Mouse (Mus musculus): Measurements from ENCODE around the gene P2rx4. TPM values are rescaled to one million over a fixed set of nuclear protein-coding genes. Genes with fewer than 3 reads are reported as not detected.
A peak's percentile ranks its signal among the peaks of the same experiment; 100 is the strongest.

Gene P2rx4
- polyA plus RNA-seq, 1 experiment: 112 TPM

GRCm38 (mm10) chr5:122718400-122718799 lies 11.1 kb downstream of the P2rx4 start:
- TF ChIP-seq CTCF (IDR thresholded peaks at IDR 0.05; ENCODE audit: insufficient read depth, low read length) (no peak), POLR2A (IDR thresholded peaks at IDR 0.05; ENCODE audit: borderline replicate concordance, extremely low read depth, low read depth, low read length) (no peak)
- no peak for DNase-seq
- Histone ChIP-seq H3K4me3 (replicated peaks; ENCODE audit: extremely low read depth, low read depth, low read length) (no peak overlapping the region), H3K4me1 (ENCODE audit: control insufficient read depth, insufficient read depth, low read length) (no peaks in the 10 kb centered on the region)
- 30% methylated on average over 7 of the region's 7 CpGs for WGBS

GRCm38 (mm10) chr5:122719168-122719567 lies 11.8 kb downstream of the P2rx4 start:
- 88% methylated on average over 8 of the region's 8 CpGs for WGBS
- no peak for TF ChIP-seq POLR2A (IDR thresholded peaks at IDR 0.05; ENCODE audit: borderline replicate concordance, extremely low read depth, low read depth, low read length)
- no peak for TF ChIP-seq CTCF (IDR thresholded peaks at IDR 0.05; ENCODE audit: insufficient read depth, low read length)
- no peaks in the 10 kb centered on the region for H3K4me1 ChIP-seq (ENCODE audit: control insufficient read depth, insufficient read depth, low read length)
- DNase-seq: no peak
- H3K4me3 ChIP-seq (replicated peaks; ENCODE audit: extremely low read depth, low read depth, low read length): no peak overlapping the region

DNA sequence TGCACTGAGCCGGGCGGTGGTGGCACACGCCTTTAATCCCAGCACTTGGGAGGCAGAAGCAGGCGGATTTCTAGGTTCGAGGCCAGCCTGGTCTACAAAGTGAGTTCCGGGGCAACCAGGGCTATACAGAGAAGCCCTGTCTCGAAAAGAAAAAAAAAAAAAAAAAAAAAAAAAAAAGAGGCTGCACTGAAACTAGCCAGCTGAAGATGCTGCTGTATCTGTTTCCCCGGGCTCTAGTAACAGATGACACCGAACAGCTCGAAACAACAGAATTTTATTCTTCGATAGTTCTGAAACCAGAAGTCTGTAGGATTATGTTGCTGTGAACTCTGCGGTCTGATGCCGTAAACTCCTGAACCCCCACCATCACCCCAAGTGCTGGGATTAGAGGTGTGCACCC lies 18.1 kb downstream of the P2rx4 start:
- no peaks in the 10 kb centered on the region; the same call in 1 of the 2 replicates for H3K4me1 ChIP-seq (ENCODE audit: control insufficient read depth, insufficient read depth, low read length)
- DNase-seq: no peak
- 81% methylated on average over 13 of the region's 13 CpGs for WGBS
- H3K4me3 ChIP-seq (replicated peaks; ENCODE audit: extremely low read depth, low read depth, low read length): no peak overlapping the region
- TF ChIP-seq POLR2A (IDR thresholded peaks at IDR 0.05; ENCODE audit: borderline replicate concordance, extremely low read depth, low read depth, low read length) (no peak), CTCF (IDR thresholded peaks at IDR 0.05; ENCODE audit: insufficient read depth, low read length) (no peak)

DNA sequence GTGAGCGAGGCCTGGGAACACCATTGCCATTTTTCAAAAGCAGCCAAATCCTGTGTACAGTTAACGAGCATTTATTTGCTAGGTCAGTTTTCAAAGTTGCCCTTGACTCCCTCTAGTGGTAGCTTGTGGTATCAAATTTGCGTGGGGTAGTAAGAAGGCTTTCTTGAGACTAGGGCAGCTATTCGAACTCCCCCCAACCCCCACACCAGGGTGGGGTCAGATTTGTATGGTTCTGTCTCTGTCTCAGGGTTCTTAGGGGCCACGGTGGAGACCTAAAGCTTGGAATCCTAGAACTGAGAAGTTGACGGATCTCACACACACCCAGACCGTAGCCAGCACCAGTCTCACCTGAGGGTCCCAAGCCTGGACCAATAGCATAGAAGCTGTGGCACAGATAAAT lies 18.7 kb downstream of the P2rx4 start:
- Histone ChIP-seq H3K4me1 (ENCODE audit: control insufficient read depth, insufficient read depth, low read length) (no peaks in the 10 kb centered on the region; the same call in 1 of the 2 replicates), H3K4me3 (replicated peaks; ENCODE audit: extremely low read depth, low read depth, low read length) (no peak overlapping the region)
- DNase-seq: peak; percentile 44
- peak; percentile 17; the same call in 1 of the 2 replicates for TF ChIP-seq CTCF (IDR thresholded peaks at IDR 0.05; ENCODE audit: insufficient read depth, low read length)
- TF ChIP-seq POLR2A (IDR thresholded peaks at IDR 0.05; ENCODE audit: borderline replicate concordance, extremely low read depth, low read depth, low read length): no peak
- 19% methylated on average over 7 of the region's 7 CpGs for WGBS

DNA sequence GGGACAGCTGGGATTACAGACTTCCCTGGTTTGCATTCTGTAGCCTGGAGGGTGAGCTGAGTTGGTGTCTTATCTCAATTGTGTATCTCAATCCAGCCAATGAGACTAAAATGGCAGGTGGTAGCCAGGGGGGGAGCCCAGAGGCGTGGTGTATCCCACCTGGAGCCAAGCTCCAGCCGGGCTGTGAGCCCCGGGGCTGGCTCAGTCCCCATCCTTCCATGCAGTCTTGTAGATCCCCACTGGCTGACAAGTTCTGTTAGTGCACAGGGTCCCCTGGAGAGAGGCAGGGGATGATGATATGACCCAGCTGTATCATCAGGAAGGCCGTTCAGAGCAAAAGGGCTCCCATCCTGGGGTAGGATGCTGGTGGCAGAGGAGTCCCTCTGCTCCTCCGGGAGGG lies 19.3 kb downstream of the P2rx4 start:
- no peaks in the 10 kb centered on the region; the same call in 1 of the 2 replicates for H3K4me1 ChIP-seq (ENCODE audit: control insufficient read depth, insufficient read depth, low read length)
- no peak overlapping the region for H3K4me3 ChIP-seq (replicated peaks; ENCODE audit: extremely low read depth, low read depth, low read length)
- no peak for DNase-seq
- TF ChIP-seq CTCF (IDR thresholded peaks at IDR 0.05; ENCODE audit: insufficient read depth, low read length) (no peak), POLR2A (IDR thresholded peaks at IDR 0.05; ENCODE audit: borderline replicate concordance, extremely low read depth, low read depth, low read length) (no peak)
- WGBS: 72% methylated on average over 5 of the region's 5 CpGs

GRCm38 (mm10) chr5:122727096-122727495 lies 19.8 kb downstream of the P2rx4 start:
- no peak overlapping the region for H3K4me3 ChIP-seq (replicated peaks; ENCODE audit: extremely low read depth, low read depth, low read length)
- TF ChIP-seq CTCF (IDR thresholded peaks at IDR 0.05; ENCODE audit: insufficient read depth, low read length) (no peak), POLR2A (IDR thresholded peaks at IDR 0.05; ENCODE audit: borderline replicate concordance, extremely low read depth, low read depth, low read length) (no peak)
- peaks cover 1% of the 10 kb centered on the region; the same call in 1 of the 2 replicates for H3K4me1 ChIP-seq (ENCODE audit: control insufficient read depth, insufficient read depth, low read length)
- no peak for DNase-seq
- 91% methylated on average over 7 of the region's 7 CpGs for WGBS

GRCm38 (mm10) chr5:122730776-122731175 lies 23.4 kb downstream of the P2rx4 start:
- Histone ChIP-seq H3K4me3 (replicated peaks; ENCODE audit: extremely low read depth, low read depth, low read length) (no peak overlapping the region), H3K4me1 (ENCODE audit: control insufficient read depth, insufficient read depth, low read length) (peaks cover 5% of the 10 kb centered on the region; the same call in 1 of the 2 replicates)
- no peak for TF ChIP-seq POLR2A (IDR thresholded peaks at IDR 0.05; ENCODE audit: borderline replicate concordance, extremely low read depth, low read depth, low read length)
- no peak for TF ChIP-seq CTCF (IDR thresholded peaks at IDR 0.05; ENCODE audit: insufficient read depth, low read length)
- 77% methylated on average over 10 of the region's 10 CpGs for WGBS
- no peak for DNase-seq

- TF ChIP-seq CTCF (IDR thresholded peaks at IDR 0.05; ENCODE audit: insufficient read depth, low read length) (peak; percentile 92), POLR2A (IDR thresholded peaks at IDR 0.05; ENCODE audit: borderline replicate concordance, extremely low read depth, low read depth, low read length) (no peak)
- DNase-seq: peak; percentile 78
- H3K4me1 ChIP-seq (ENCODE audit: control insufficient read depth, insufficient read depth, low read length): peaks cover 5% of the 10 kb centered on the region; the same call in 1 of the 2 replicates
- WGBS: 59% methylated on average over 8 of the region's 8 CpGs
- H3K4me3 ChIP-seq (replicated peaks; ENCODE audit: extremely low read depth, low read depth, low read length): no peak overlapping the region
Measured at GRCm38 (mm10) chr5:122731321-122731720, 24.0 kb downstream of the P2rx4 start.

GRCm38 (mm10) chr5:122731991-122732673 lies 24.8 kb downstream of the P2rx4 start:
- TF ChIP-seq POLR2A (IDR thresholded peaks at IDR 0.05; ENCODE audit: borderline replicate concordance, extremely low read depth, low read depth, low read length) (no peak), CTCF (IDR thresholded peaks at IDR 0.05; ENCODE audit: insufficient read depth, low read length) (no peak)
- 15% methylated on average over 15 of the region's 15 CpGs for WGBS
- Histone ChIP-seq H3K4me3 (replicated peaks; ENCODE audit: extremely low read depth, low read depth, low read length) (no peak overlapping the region), H3K4me1 (ENCODE audit: control insufficient read depth, insufficient read depth, low read length) (peaks cover 5% of the 10 kb centered on the region; the same call in 1 of the 2 replicates)
- DNase-seq: peak; percentile 29

DNA sequence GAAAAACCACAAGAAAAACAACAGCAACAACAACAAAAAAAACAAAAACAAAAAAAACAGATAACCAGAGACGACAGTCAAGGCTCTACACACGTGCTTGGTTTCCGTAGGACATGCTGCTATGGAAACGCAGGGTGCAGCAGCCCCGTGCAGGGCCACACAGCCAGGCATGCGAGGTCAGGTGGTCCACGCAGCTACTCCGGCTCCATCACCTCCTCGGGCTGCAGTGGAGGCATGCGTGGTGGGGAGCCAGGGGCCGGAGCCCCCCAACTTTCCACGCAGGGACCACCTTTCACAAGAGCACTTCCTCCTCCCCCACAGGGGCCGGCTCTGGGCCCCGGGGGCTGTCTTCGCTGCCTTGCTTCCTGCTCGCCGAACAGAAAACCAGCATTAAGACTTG lies 26.5 kb downstream of the P2rx4 start:
- no peak for DNase-seq
- WGBS: 69% methylated on average over 17 of the region's 17 CpGs
- TF ChIP-seq CTCF (IDR thresholded peaks at IDR 0.05; ENCODE audit: insufficient read depth, low read length) (no peak), POLR2A (IDR thresholded peaks at IDR 0.05; ENCODE audit: borderline replicate concordance, extremely low read depth, low read depth, low read length) (no peak)
- Histone ChIP-seq H3K4me3 (replicated peaks; ENCODE audit: extremely low read depth, low read depth, low read length) (no peak overlapping the region), H3K4me1 (ENCODE audit: control insufficient read depth, insufficient read depth, low read length) (peaks cover 5% of the 10 kb centered on the region; the same call in 1 of the 2 replicates)
